Mouse (Mus musculus): Measurements from ENCODE around the gene Mpst. TPM values are rescaled to one million over a fixed set of nuclear protein-coding genes. Genes with fewer than 3 reads are reported as not detected.
A peak's percentile ranks its signal among the peaks of the same experiment; 100 is the strongest.

The Mpst gene
- polyA plus RNA-seq, 1 experiment from 2014 or later: 1.6 TPM

- ATAC-seq (ENCODE audit: low FRiP score, low read depth): no peak
- peaks cover 38% of the 10 kb centered on the region for H3K36me3 ChIP-seq
- no peak overlapping the region; the same call in 1 of the 2 replicates for H3K27ac ChIP-seq
- H3K9ac ChIP-seq: peak overlapping the region; percentile 82
- H3K4me2 ChIP-seq (replicated peaks): peak overlapping the region; percentile 88
- H3K4me3 ChIP-seq: peak overlapping the region; percentile 82
- H3K9me3 ChIP-seq: no peaks in the 10 kb centered on the region
- 3% methylated on average over 3 of the region's 3 CpGs for WGBS
- peaks cover 8% of the 10 kb centered on the region for H3K27me3 ChIP-seq
- peaks cover 23% of the 10 kb centered on the region for H3K4me1 ChIP-seq
Observed at GRCm38 (mm10) chr15:78429139-78429459, 22.9 kb downstream of the Mpst start.

- peak overlapping the region; percentile 88 for H3K4me2 ChIP-seq (replicated peaks)
- peak overlapping the region; percentile 82 for H3K4me3 ChIP-seq
- H3K9me3 ChIP-seq: no peaks in the 10 kb centered on the region
- no peaks in the 10 kb centered on the region; the same call in 1 of the 2 replicates for H3K27me3 ChIP-seq
- no peak overlapping the region; the same call in 1 of the 2 replicates for H3K27ac ChIP-seq
- WGBS: 72% methylated on average over 13 of the region's 13 CpGs
- H3K4me1 ChIP-seq: peaks cover 23% of the 10 kb centered on the region
- H3K9ac ChIP-seq: no peak overlapping the region; the same call in 1 of the 2 replicates
- H3K36me3 ChIP-seq: peaks cover 44% of the 10 kb centered on the region
- ATAC-seq (ENCODE audit: low FRiP score, low read depth): no peak
Observed at GRCm38 (mm10) chr15:78429871-78430622, 23.8 kb downstream of the Mpst start.

- H3K27ac ChIP-seq: no peak overlapping the region
- H3K9me3 ChIP-seq: no peaks in the 10 kb centered on the region
- ATAC-seq (ENCODE audit: low FRiP score, low read depth): no peak
- H3K36me3 ChIP-seq: peaks cover 52% of the 10 kb centered on the region
- H3K9ac ChIP-seq: no peak overlapping the region
- no peak overlapping the region for H3K4me3 ChIP-seq
- 81% methylated on average over 10 of the region's 10 CpGs for WGBS
- no peak overlapping the region for H3K4me2 ChIP-seq (replicated peaks)
- H3K27me3 ChIP-seq: peaks cover 7% of the 10 kb centered on the region
- peaks cover 23% of the 10 kb centered on the region for H3K4me1 ChIP-seq
Observed at GRCm38 (mm10) chr15:78430874-78431273, 24.7 kb downstream of the Mpst start.

GRCm38 (mm10) chr15:78431541-78432121 is 25.4 kb downstream of the Mpst start:
- no peak overlapping the region for H3K9ac ChIP-seq
- WGBS: 74% methylated on average over 7 of the region's 7 CpGs
- H3K4me2 ChIP-seq (replicated peaks): no peak overlapping the region
- peaks cover 14% of the 10 kb centered on the region for H3K27me3 ChIP-seq
- peaks cover 28% of the 10 kb centered on the region for H3K4me1 ChIP-seq
- no peak for ATAC-seq (ENCODE audit: low FRiP score, low read depth)
- no peaks in the 10 kb centered on the region for H3K9me3 ChIP-seq
- no peak overlapping the region for H3K4me3 ChIP-seq
- H3K36me3 ChIP-seq: peaks cover 55% of the 10 kb centered on the region
- H3K27ac ChIP-seq: no peak overlapping the region

- H3K27me3 ChIP-seq: peaks cover 27% of the 10 kb centered on the region
- H3K9ac ChIP-seq: no peak overlapping the region
- peaks cover 28% of the 10 kb centered on the region for H3K4me1 ChIP-seq
- no peak overlapping the region for H3K27ac ChIP-seq
- H3K4me3 ChIP-seq: no peak overlapping the region
- H3K9me3 ChIP-seq: no peaks in the 10 kb centered on the region
- H3K36me3 ChIP-seq: peaks cover 55% of the 10 kb centered on the region
- no peak for ATAC-seq (ENCODE audit: low FRiP score, low read depth)
- WGBS: 36% methylated on average over 6 of the region's 6 CpGs
- no peak overlapping the region for H3K4me2 ChIP-seq (replicated peaks)
Observed at GRCm38 (mm10) chr15:78434896-78435520, 28.8 kb downstream of the Mpst start.

- H3K27ac ChIP-seq: no peak overlapping the region
Observed at GRCm38 (mm10) chr15:78435681-78436080, 29.5 kb downstream of the Mpst start.

GRCm38 (mm10) chr15:78436380-78437192 is 30.4 kb downstream of the Mpst start:
- Histone ChIP-seq H3K4me2 (replicated peaks) (peak overlapping the region; percentile 63), H3K4me1 (peaks cover 20% of the 10 kb centered on the region), H3K36me3 (peaks cover 42% of the 10 kb centered on the region), H3K4me3 (peak overlapping the region; percentile 30), H3K27me3 (peaks cover 27% of the 10 kb centered on the region), H3K27ac (peak overlapping the region; percentile 28; the same call in 1 of the 2 replicates), H3K9ac (peak overlapping the region; percentile 59), H3K9me3 (no peaks in the 10 kb centered on the region)
- WGBS: 10% methylated on average over 29 of the region's 32 CpGs
- 0 out of 2 replicates have a peak, but pooled peaks have one; percentile 52 for ATAC-seq (ENCODE audit: low FRiP score, low read depth)

More at GRCm38 (mm10) chr15:78435681-78436080, 29.5 kb downstream of the Mpst start:
- Histone ChIP-seq H3K4me3 (no peak overlapping the region), H3K36me3 (peaks cover 51% of the 10 kb centered on the region), H3K9me3 (no peaks in the 10 kb centered on the region), H3K9ac (no peak overlapping the region), H3K4me2 (replicated peaks) (no peak overlapping the region), H3K27me3 (peaks cover 27% of the 10 kb centered on the region), H3K4me1 (peaks cover 23% of the 10 kb centered on the region)
- no peak for ATAC-seq (ENCODE audit: low FRiP score, low read depth)
- WGBS: 85% methylated on average over 11 of the region's 11 CpGs

GRCm38 (mm10) chr15:78437237-78438017 is 31.2 kb downstream of the Mpst start:
- H3K4me2 ChIP-seq (replicated peaks): peak overlapping the region; percentile 63
- H3K27ac ChIP-seq: no peak overlapping the region
- WGBS: 17% methylated on average over 23 of the region's 23 CpGs
- no peak for ATAC-seq (ENCODE audit: low FRiP score, low read depth)
- peaks cover 33% of the 10 kb centered on the region for H3K36me3 ChIP-seq
- H3K4me1 ChIP-seq: peaks cover 20% of the 10 kb centered on the region
- H3K9ac ChIP-seq: peak overlapping the region; percentile 59
- H3K27me3 ChIP-seq: peaks cover 27% of the 10 kb centered on the region
- H3K9me3 ChIP-seq: no peaks in the 10 kb centered on the region
- H3K4me3 ChIP-seq: peak overlapping the region; percentile 30

- H3K27me3 ChIP-seq: peaks cover 27% of the 10 kb centered on the region
- H3K9me3 ChIP-seq: no peaks in the 10 kb centered on the region
- no peak overlapping the region for H3K27ac ChIP-seq
- H3K4me1 ChIP-seq: peaks cover 20% of the 10 kb centered on the region
- no peak overlapping the region for H3K4me2 ChIP-seq (replicated peaks)
- H3K36me3 ChIP-seq: peaks cover 28% of the 10 kb centered on the region
- WGBS: 54% methylated on average over 4 of the region's 4 CpGs
- no peak overlapping the region for H3K4me3 ChIP-seq
- ATAC-seq (ENCODE audit: low FRiP score, low read depth): no peak
- H3K9ac ChIP-seq: no peak overlapping the region
Observed at GRCm38 (mm10) chr15:78438018-78438394, 31.8 kb downstream of the Mpst start.

GRCm38 (mm10) chr15:78438505-78438904 is 32.3 kb downstream of the Mpst start:
- Histone ChIP-seq H3K4me1 (peaks cover 20% of the 10 kb centered on the region), H3K27ac (no peak overlapping the region), H3K4me2 (replicated peaks) (no peak overlapping the region), H3K4me3 (no peak overlapping the region), H3K9me3 (no peaks in the 10 kb centered on the region), H3K27me3 (peaks cover 27% of the 10 kb centered on the region), H3K36me3 (peaks cover 23% of the 10 kb centered on the region), H3K9ac (no peak overlapping the region)
- no peak for ATAC-seq (ENCODE audit: low FRiP score, low read depth)
- WGBS: 52% methylated on average over 8 of the region's 8 CpGs

- peaks cover 20% of the 10 kb centered on the region for H3K4me1 ChIP-seq
- WGBS: 62% methylated on average over 9 of the region's 9 CpGs
- peaks cover 18% of the 10 kb centered on the region for H3K36me3 ChIP-seq
- no peak overlapping the region for H3K4me2 ChIP-seq (replicated peaks)
- no peaks in the 10 kb centered on the region for H3K9me3 ChIP-seq
- no peak overlapping the region for H3K4me3 ChIP-seq
- ATAC-seq (ENCODE audit: low FRiP score, low read depth): no peak
- peaks cover 27% of the 10 kb centered on the region for H3K27me3 ChIP-seq
- no peak overlapping the region for H3K27ac ChIP-seq
- no peak overlapping the region for H3K9ac ChIP-seq
Observed at GRCm38 (mm10) chr15:78438973-78439372, 32.8 kb downstream of the Mpst start.

Data from limb, embryonic 13.5 days (tissue).